Mouse (Mus musculus) myocyte (in vitro differentiated cells): ENCODE data around the gene Zfp367. TPM values are rescaled to one million over a fixed set of nuclear protein-coding genes. Genes with fewer than 3 reads are reported as not detected.

Experiments
- H3K27me3 ChIP-seq: one replicate; pipeline ENCODE4 v1.6.1; 2011; ENCODE audit not compliant: control insufficient read depth, insufficient read depth, insufficient read length
- H3K36me3 ChIP-seq: one replicate; pipeline ENCODE4 v1.6.1; 2011; ENCODE audit not compliant: control insufficient read depth, insufficient read depth
- H3K4me2 ChIP-seq: one replicate; pipeline ENCODE4 v1.6.1; 2011; ENCODE audit warnings: low read depth, control low read depth
- H3K4me3 ChIP-seq: one replicate; pipeline ENCODE4 v1.5.1; 2011; ENCODE audit warnings: mild to moderate bottlenecking, control low read depth, moderate library complexity
- H3K79me2 ChIP-seq: one replicate; pipeline ENCODE4 v1.6.1; 2011; ENCODE audit not compliant: control insufficient read depth, insufficient read depth
- H3ac ChIP-seq: one replicate; pipeline ENCODE4 v1.6.1; 2011; ENCODE audit not compliant: control insufficient read depth, insufficient read length
- CEBPB ChIP-seq: IDR thresholded peaks from 2 replicates; pipeline ENCODE4 v1.6.1; 2011; ENCODE audit warnings: mild to moderate bottlenecking, moderate library complexity; ENCODE audit not compliant: poor library complexity, insufficient read depth, severe bottlenecking
- E2F4 ChIP-seq: IDR thresholded peaks from one replicate; pipeline ENCODE4 v1.6.1; 2011; ENCODE audit warnings: mild to moderate bottlenecking, control low read depth, moderate library complexity; ENCODE audit not compliant: insufficient read depth
- MAX ChIP-seq: IDR thresholded peaks from one replicate; pipeline ENCODE4 v1.6.1; 2011; ENCODE audit warnings: low read depth, mild to moderate bottlenecking, control low read depth
- MYOD1 ChIP-seq, 3 experiments: IDR thresholded peaks; one replicate each; pipeline ENCODE4 v1.6.1; 2011; ENCODE audit warnings: control low read depth in 2 of 3, low read depth in 2 of 3, mild to moderate bottlenecking in 2 of 3, moderate library complexity in 1 of 3; ENCODE audit not compliant: insufficient read length in 2 of 3, control insufficient read depth in 1 of 3
- MYOG ChIP-seq, 3 experiments: IDR thresholded peaks; one replicate each; pipeline ENCODE4 v1.6.1; 2011; ENCODE audit warnings: control low read depth in 2 of 3, low read depth in 2 of 3, mild to moderate bottlenecking in 2 of 3; ENCODE audit not compliant: insufficient read length in 2 of 3, control insufficient read depth in 1 of 3, insufficient read depth in 1 of 3
- POLR2A ChIP-seq: IDR thresholded peaks from one replicate; pipeline ENCODE4 v1.6.1; 2011; ENCODE audit warnings: low read depth, mild to moderate bottlenecking, control low read depth, moderate library complexity; ENCODE audit not compliant: insufficient read length
- POLR2AphosphoS2 ChIP-seq: IDR thresholded peaks from one replicate; pipeline ENCODE4 v1.6.1; 2011; ENCODE audit warnings: low read depth, control low read depth; ENCODE audit not compliant: insufficient read length
- REST ChIP-seq: IDR thresholded peaks from one replicate; pipeline ENCODE4 v1.6.1; 2011; ENCODE audit warnings: mild to moderate bottlenecking, control low read depth, moderate library complexity; ENCODE audit not compliant: insufficient read depth, insufficient read length
- SRF ChIP-seq: IDR thresholded peaks from one replicate; pipeline ENCODE4 v1.6.1; 2011; ENCODE audit warnings: low read depth; ENCODE audit not compliant: control insufficient read depth, insufficient read length
- TCF12 ChIP-seq: IDR thresholded peaks from one replicate; pipeline ENCODE4 v1.6.1; 2011; ENCODE audit warnings: mild to moderate bottlenecking, control low read depth; ENCODE audit not compliant: poor library complexity, insufficient read depth, severe bottlenecking
- TCF3 ChIP-seq: IDR thresholded peaks from one replicate; pipeline ENCODE4 v1.6.1; 2011; ENCODE audit warnings: low read depth, control low read depth; ENCODE audit not compliant: insufficient read length
- USF1 ChIP-seq: IDR thresholded peaks from one replicate; pipeline ENCODE4 v1.6.1; 2011; ENCODE audit warnings: low read depth, mild to moderate bottlenecking, control low read depth, moderate library complexity
- polyA plus RNA-seq: library from polyadenylated mRNA; unstranded; fragments of >200 nt; fragmentation: generic; extraction: Trizol; gene quantifications from one replicate; pipeline ENCODE4 v1.2.1, GENCODE M21; 2012; ENCODE audit warnings: missing spikeins

Gene Zfp367
- polyA plus RNA-seq, 1 experiment = 3.0 TPM

GRCm38 (mm10) chr13:64186516-64186915, 33.5 kb upstream of the Zfp367 start:
- Histone ChIP-seq H3K4me3 (no peak overlapping the region), H3K27me3 (no peaks in the 10 kb centered on the region), H3K79me2 (no peaks in the 10 kb centered on the region), H3ac (no peak overlapping the region), H3K4me2 (no peak overlapping the region), H3K36me3 (peaks cover 4% of the 10 kb centered on the region)
- TF ChIP-seq REST (no peak), USF1 (no peak), E2F4 (no peak), TCF3 (no peak), MYOD1 (IDR thresholded peaks at IDR 0.05; ENCODE audit: control insufficient read depth in 1 of 3, insufficient read length in 2 of 3, low read depth in 2 of 3) (no peak), TCF12 (no peak), CEBPB (no peak), POLR2AphosphoS2 (no peak), MAX (no peak)

GRCm38 (mm10) chr13:64185586-64185985, 32.6 kb upstream of the Zfp367 start:
- H3ac ChIP-seq = no peak overlapping the region
- H3K79me2 ChIP-seq = no peaks in the 10 kb centered on the region
- no peak overlapping the region for H3K4me3 ChIP-seq
- TF ChIP-seq MYOD1 (IDR thresholded peaks at IDR 0.05; ENCODE audit: control insufficient read depth in 1 of 3, insufficient read length in 2 of 3, low read depth in 2 of 3) (no peak), USF1 (no peak), E2F4 (no peak), SRF (no peak), TCF3 (no peak), REST (no peak), POLR2A (no peak), POLR2AphosphoS2 (no peak), MAX (no peak), MYOG (IDR thresholded peaks at IDR 0.05; ENCODE audit: control insufficient read depth in 1 of 3, insufficient read depth in 1 of 3, insufficient read length in 2 of 3, low read depth in 2 of 3) (no peak), CEBPB (no peak), TCF12 (no peak)
- H3K36me3 ChIP-seq = peaks cover 4% of the 10 kb centered on the region
- H3K4me2 ChIP-seq = no peak overlapping the region
- H3K27me3 ChIP-seq = no peaks in the 10 kb centered on the region

- Histone ChIP-seq H3K4me3 (no peak overlapping the region), H3K4me2 (no peak overlapping the region), H3K27me3 (no peaks in the 10 kb centered on the region), H3K36me3 (peaks cover 4% of the 10 kb centered on the region), H3ac (no peak overlapping the region), H3K79me2 (no peaks in the 10 kb centered on the region)
- TF ChIP-seq TCF12 = no peak
- TF ChIP-seq MYOG (IDR thresholded peaks at IDR 0.05; ENCODE audit: control insufficient read depth in 1 of 3, insufficient read depth in 1 of 3, insufficient read length in 2 of 3, low read depth in 2 of 3) = no peak
- TF ChIP-seq CEBPB = no peak
- TF ChIP-seq MYOD1 (IDR thresholded peaks at IDR 0.05; ENCODE audit: control insufficient read depth in 1 of 3, insufficient read length in 2 of 3, low read depth in 2 of 3) = no peak
- no peak for TF ChIP-seq TCF3
- no peak for TF ChIP-seq REST
- no peak for TF ChIP-seq POLR2A
- TF ChIP-seq POLR2AphosphoS2 = no peak
- no peak for TF ChIP-seq USF1
- TF ChIP-seq SRF = no peak
- TF ChIP-seq MAX = no peak
- no peak for TF ChIP-seq E2F4
These were observed 32.2 kb upstream of the Zfp367 start for GRCm38 (mm10) chr13:64185176-64185575.

GRCm38 (mm10) chr13:64184361-64184760, 31.4 kb upstream of the Zfp367 start:
- peaks cover 4% of the 10 kb centered on the region for H3K36me3 ChIP-seq
- no peak overlapping the region for H3K4me2 ChIP-seq
- H3K27me3 ChIP-seq = no peaks in the 10 kb centered on the region
- H3K4me3 ChIP-seq = no peak overlapping the region
- TF ChIP-seq POLR2AphosphoS2 (no peak), CEBPB (no peak), MYOD1 (IDR thresholded peaks at IDR 0.05; ENCODE audit: control insufficient read depth in 1 of 3, insufficient read length in 2 of 3, low read depth in 2 of 3) (no peak), TCF12 (no peak), REST (no peak), E2F4 (no peak), MAX (no peak), USF1 (no peak), TCF3 (no peak)
- no peaks in the 10 kb centered on the region for H3K79me2 ChIP-seq
- no peak overlapping the region for H3ac ChIP-seq

- H3K4me2 ChIP-seq = no peak overlapping the region
- TF ChIP-seq MAX (no peak), MYOG (IDR thresholded peaks at IDR 0.05; ENCODE audit: control insufficient read depth in 1 of 3, insufficient read depth in 1 of 3, insufficient read length in 2 of 3, low read depth in 2 of 3) (no peak), MYOD1 (IDR thresholded peaks at IDR 0.05; ENCODE audit: control insufficient read depth in 1 of 3, insufficient read length in 2 of 3, low read depth in 2 of 3) (no peak), CEBPB (no peak), TCF3 (no peak), REST (no peak), POLR2AphosphoS2 (no peak), SRF (no peak), TCF12 (no peak), USF1 (no peak), E2F4 (no peak), POLR2A (no peak)
- H3K4me3 ChIP-seq = no peak overlapping the region
- no peak overlapping the region for H3ac ChIP-seq
- H3K36me3 ChIP-seq = peaks cover 4% of the 10 kb centered on the region
- no peaks in the 10 kb centered on the region for H3K79me2 ChIP-seq
- no peaks in the 10 kb centered on the region for H3K27me3 ChIP-seq
These were observed 30.6 kb upstream of the Zfp367 start for GRCm38 (mm10) chr13:64183583-64183982.
